Mouse (Mus musculus) liver, embryonic 16.5 days (tissue): ENCODE results near the gene Ahcyl2. TPM values are rescaled to one million over a fixed set of nuclear protein-coding genes. Genes with fewer than 3 reads are reported as not detected.
"Not testable (repeated sequence)": the region's sequence is repeated elsewhere in the genome, so short reads cannot be mapped to it uniquely, and the experiment has no call there.

Experiments
- ATAC-seq: fragments of 200-750 bp; cut with Nextera tagmentation; 2 replicates; pipeline ENCODE4 v1.8.0; 2017; ENCODE audit warnings: low read depth, mild to moderate bottlenecking, moderate number of reproducible peaks, moderate library complexity
- H3K27ac ChIP-seq: fragments of 300-500 bp; sonication (generic); 2 replicates; pipeline ENCODE4 v1.5.1; 2014; ENCODE audit warnings: mild to moderate bottlenecking, low read length
- H3K27me3 ChIP-seq: fragments of 300-500 bp; sonication (generic); 2 replicates; pipeline ENCODE4 v1.6.1; 2014; ENCODE audit warnings: low read depth, low read length, mixed read lengths; ENCODE audit not compliant: control insufficient read depth, insufficient read depth
- H3K36me3 ChIP-seq: fragments of 300-500 bp; sonication (generic); 2 replicates; pipeline ENCODE4 v1.6.1; 2014; ENCODE audit warnings: mild to moderate bottlenecking; ENCODE audit not compliant: control insufficient read depth, insufficient read depth
- H3K4me1 ChIP-seq: fragments of 300-500 bp; sonication (generic); 2 replicates; pipeline ENCODE4 v1.6.1; 2014; ENCODE audit warnings: low read depth, low read length, mixed read lengths; ENCODE audit not compliant: control insufficient read depth
- H3K4me2 ChIP-seq: fragments of 300-500 bp; sonication (generic); 2 replicates; pipeline ENCODE4 v1.6.1; 2014; ENCODE audit warnings: low read depth, low read length, mixed read lengths
- H3K4me3 ChIP-seq: fragments of 300-500 bp; sonication (generic); 2 replicates; pipeline ENCODE4 v1.5.1; 2014; ENCODE audit warnings: low read depth, mild to moderate bottlenecking, low read length
- H3K9ac ChIP-seq: fragments of 300-500 bp; sonication (generic); 2 replicates; pipeline ENCODE4 v1.6.1; 2014; ENCODE audit warnings: low read depth, low read length
- H3K9me3 ChIP-seq: fragments of 300-500 bp; sonication (generic); replicated peaks from 2 replicates; pipeline ENCODE4 v1.6.1; 2016; ENCODE audit warnings: low read length; ENCODE audit not compliant: control insufficient read depth
- WGBS: fragments of 180-500 bp; shearing (Covaris S2); extraction: QIAGEN DNeasy Blood & Tissue Kit; methylation state at CpG from one replicate; pipeline ENCODE4 v1.1.7; 2014; ENCODE audit not compliant: insufficient replicate concordance; 5-methylcytosine and 5-hydroxymethylcytosine counted together
- polyA plus RNA-seq: library from polyadenylated mRNA; unstranded; fragments of >200 nt; fragmentation: Nextera tagmentation; extraction: Ambion mirVana; gene quantifications from 2 replicates; pipeline ENCODE4 v1.2.1, GENCODE M21; 2015

Ahcyl2 gene
- polyA plus RNA-seq, 1 experiment from 2014 or later, result 4.4 TPM

- Histone ChIP-seq H3K36me3 (no peaks in the 10 kb centered on the region), H3K27me3 (no peaks in the 10 kb centered on the region), H3K4me3 (no peak overlapping the region), H3K9me3 (no peaks in the 10 kb centered on the region), H3K4me2 (no peak overlapping the region), H3K4me1 (no peaks in the 10 kb centered on the region), H3K9ac (no peak overlapping the region), H3K27ac (no peak overlapping the region)
- no peak for ATAC-seq
- WGBS, result 86% methylated on average over 2 of the region's 2 CpGs
These were observed 47.8 kb downstream of the Ahcyl2 start for GRCm38 (mm10) chr6:29815634-29816033.

- ATAC-seq, H3K27me3 ChIP-seq, H3K4me1 ChIP-seq, H3K9me3 ChIP-seq, H3K36me3 ChIP-seq, H3K27ac ChIP-seq, H3K4me3 ChIP-seq, H3K4me2 ChIP-seq, H3K9ac ChIP-seq: not testable (repeated sequence)
- WGBS, result 85% methylated on average over 12 of the region's 12 CpGs
These were observed 48.6 kb downstream of the Ahcyl2 start for GRCm38 (mm10) chr6:29816371-29816770.

GRCm38 (mm10) chr6:29819309-29819708 is 51.5 kb downstream of the Ahcyl2 start:
- no peak overlapping the region for H3K9ac ChIP-seq
- H3K36me3 ChIP-seq, result no peaks in the 10 kb centered on the region
- H3K9me3 ChIP-seq, result no peaks in the 10 kb centered on the region
- H3K4me1 ChIP-seq, result no peaks in the 10 kb centered on the region
- no peaks in the 10 kb centered on the region for H3K27me3 ChIP-seq
- WGBS, result 14% methylated on average over 3 of the region's 3 CpGs
- no peak overlapping the region for H3K27ac ChIP-seq
- H3K4me3 ChIP-seq, result no peak overlapping the region
- H3K4me2 ChIP-seq, result no peak overlapping the region
- no peak for ATAC-seq

GRCm38 (mm10) chr6:29820314-29820713 is 52.5 kb downstream of the Ahcyl2 start:
- Histone ChIP-seq H3K4me3 (no peak overlapping the region), H3K9ac (no peak overlapping the region), H3K27me3 (no peaks in the 10 kb centered on the region), H3K4me2 (no peak overlapping the region), H3K9me3 (no peaks in the 10 kb centered on the region), H3K27ac (no peak overlapping the region), H3K36me3 (no peaks in the 10 kb centered on the region), H3K4me1 (no peaks in the 10 kb centered on the region)
- no peak for ATAC-seq
- WGBS, result 78% methylated on average over 4 of the region's 4 CpGs

DNA sequence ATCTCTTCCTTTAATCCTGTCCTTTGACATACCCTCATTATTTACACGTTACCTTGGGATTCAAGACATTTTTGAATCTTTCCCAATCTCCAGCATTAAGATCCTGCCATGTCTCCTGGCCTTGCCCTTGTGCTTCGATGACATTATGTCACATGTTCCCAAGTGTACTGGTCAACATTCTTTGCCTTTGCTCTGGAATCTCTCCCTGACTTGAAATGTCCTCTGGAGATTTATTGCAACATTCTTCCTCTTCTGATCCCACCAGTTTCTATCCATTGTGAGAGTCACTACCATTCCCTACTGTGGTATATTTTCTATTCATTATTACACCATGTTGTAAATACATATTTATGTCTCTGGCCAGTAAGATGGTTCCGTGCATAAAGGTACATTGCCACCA is 53.1 kb downstream of the Ahcyl2 start:
- no peaks in the 10 kb centered on the region for H3K4me1 ChIP-seq
- no peaks in the 10 kb centered on the region for H3K27me3 ChIP-seq
- H3K36me3 ChIP-seq, result no peaks in the 10 kb centered on the region
- 70% methylated on average over 3 of the region's 3 CpGs for WGBS
- H3K27ac ChIP-seq, result no peak overlapping the region
- H3K9ac ChIP-seq, result no peak overlapping the region
- ATAC-seq, result no peak
- H3K4me2 ChIP-seq, result no peak overlapping the region
- no peak overlapping the region for H3K4me3 ChIP-seq
- H3K9me3 ChIP-seq, result no peaks in the 10 kb centered on the region

GRCm38 (mm10) chr6:29821770-29822169 is 54.0 kb downstream of the Ahcyl2 start:
- Histone ChIP-seq H3K27me3 (no peaks in the 10 kb centered on the region), H3K36me3 (no peaks in the 10 kb centered on the region), H3K27ac (no peak overlapping the region), H3K9me3 (no peaks in the 10 kb centered on the region), H3K4me1 (no peaks in the 10 kb centered on the region), H3K9ac (no peak overlapping the region), H3K4me2 (no peak overlapping the region), H3K4me3 (no peak overlapping the region)
- no peak for ATAC-seq
- WGBS, result 78% methylated on average over 1 of the region's 1 CpGs

DNA sequence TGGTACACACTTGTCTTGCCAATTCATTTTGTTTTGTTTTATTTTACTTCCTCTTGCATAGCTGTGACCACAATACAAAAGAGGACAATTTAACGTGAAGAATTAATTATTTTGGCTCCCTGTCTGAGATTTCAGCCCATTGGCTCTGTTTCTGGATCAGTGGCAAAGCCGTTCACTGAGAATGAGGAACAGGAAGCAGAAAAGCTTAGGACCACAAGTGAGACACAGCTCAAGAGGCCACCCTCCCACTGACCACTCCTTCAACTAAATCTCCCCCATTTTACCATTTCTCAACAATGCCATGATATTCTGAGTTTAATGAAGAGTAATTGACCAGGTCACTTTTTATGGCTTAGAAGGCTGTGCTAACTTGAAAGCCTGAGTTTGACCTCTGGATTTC is 57.5 kb downstream of the Ahcyl2 start:
- WGBS, result 25% methylated on average over 2 of the region's 2 CpGs
- Histone ChIP-seq H3K9ac (no peak overlapping the region), H3K27ac (no peak overlapping the region), H3K4me3 (no peak overlapping the region), H3K4me1 (no peaks in the 10 kb centered on the region), H3K36me3 (no peaks in the 10 kb centered on the region), H3K27me3 (no peaks in the 10 kb centered on the region), H3K9me3 (no peaks in the 10 kb centered on the region), H3K4me2 (no peak overlapping the region)
- ATAC-seq, result no peak

DNA sequence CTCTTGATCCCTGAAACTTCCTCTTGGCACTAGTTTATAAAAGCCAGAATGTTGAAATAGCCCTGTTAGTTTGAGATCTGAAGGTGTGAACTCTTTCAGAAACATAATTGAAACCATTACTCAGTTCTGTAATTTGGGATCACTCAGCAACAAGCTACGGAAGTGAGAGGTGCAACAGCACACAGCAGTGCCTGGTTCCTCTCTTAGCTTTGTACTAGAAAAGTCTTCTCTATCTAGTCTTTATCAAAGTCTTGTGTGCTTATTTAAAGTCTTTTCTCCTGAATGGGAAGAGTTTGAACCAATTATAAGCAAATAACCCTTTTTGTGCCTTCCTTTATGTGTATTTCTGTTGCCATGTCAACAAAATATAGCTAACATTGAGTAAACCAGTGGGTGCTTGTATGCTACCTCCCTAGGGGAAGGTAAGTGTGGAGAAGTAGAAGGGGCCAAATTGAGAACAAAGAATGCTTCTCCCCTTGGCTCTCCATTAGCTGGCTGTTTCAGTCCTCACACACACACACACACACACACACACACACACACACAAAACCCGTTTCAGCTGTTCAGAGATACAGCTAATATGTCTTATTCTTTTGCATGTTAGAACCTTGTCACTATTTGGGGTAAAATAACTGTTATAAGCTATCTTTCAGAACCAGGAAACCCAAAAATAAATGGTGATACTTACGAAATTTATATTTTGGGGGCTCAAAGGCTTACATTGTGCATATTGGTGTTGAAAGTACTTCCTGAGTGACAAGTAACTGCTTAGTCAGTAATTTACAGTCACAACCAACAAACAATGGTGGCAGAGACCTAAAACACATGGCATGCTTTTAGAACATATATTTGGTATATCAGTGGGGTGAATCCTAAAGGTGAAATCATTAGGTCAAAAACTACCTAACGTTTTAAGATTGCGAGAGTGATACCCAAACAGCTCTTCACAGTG is 59.8 kb downstream of the Ahcyl2 start:
- no peak overlapping the region for H3K4me2 ChIP-seq
- 67% methylated on average over 5 of the region's 5 CpGs for WGBS

GRCm38 (mm10) chr6:29828574-29829234 is 60.9 kb downstream of the Ahcyl2 start:
- Histone ChIP-seq H3K4me3 (no peak overlapping the region), H3K36me3 (no peaks in the 10 kb centered on the region), H3K9me3 (no peaks in the 10 kb centered on the region), H3K27ac (no peak overlapping the region), H3K4me1 (no peaks in the 10 kb centered on the region), H3K9ac (no peak overlapping the region), H3K4me2 (no peak overlapping the region), H3K27me3 (no peaks in the 10 kb centered on the region)
- ATAC-seq, result no peak
- 71% methylated on average over 3 of the region's 3 CpGs for WGBS

More for the DNA sequence above, 59.8 kb downstream of the Ahcyl2 start:
- Histone ChIP-seq H3K9me3 (no peaks in the 10 kb centered on the region), H3K9ac (no peak overlapping the region), H3K4me1 (no peaks in the 10 kb centered on the region), H3K27me3 (no peaks in the 10 kb centered on the region), H3K36me3 (no peaks in the 10 kb centered on the region), H3K27ac (no peak overlapping the region), H3K4me3 (no peak overlapping the region)
- no peak for ATAC-seq
